Mouse (Mus musculus) hematopoietic stem cell, adult 5-6 weeks (primary cell): Measurements from ENCODE around the gene Selp. TPM values are rescaled to one million over a fixed set of nuclear protein-coding genes. Genes with fewer than 3 reads are reported as not detected.
A peak's percentile ranks its signal among the peaks of the same experiment; 100 is the strongest.

Source experiments
- ATAC-seq, 2 experiments: fragments of 125-278 bp in 1 of 2; replicated peaks in 1 of 2; 2 replicates each; pipeline ENCODE4 v1.8.0; 2016 to 2017; ENCODE audit warnings: inconsistent platforms in 2 of 2, mild to moderate bottlenecking in 2 of 2, moderate number of reproducible peaks in 2 of 2, low read depth in 1 of 2, moderate TSS enrichment in 1 of 2; ENCODE audit not compliant: low FRiP score in 2 of 2, poor library complexity in 2 of 2, severe bottlenecking in 2 of 2, insufficient read depth in 1 of 2, low TSS enrichment in 1 of 2
- total RNA-seq: library from RNA; stranded (forward); fragments of 172-1452, 232-1000 nt; gene quantifications from 2 replicates; pipeline ENCODE4 v1.2.3, GENCODE M21; 2017

Gene Selp
- total RNA-seq, 1 experiment from 2014 or later: 5.0 TPM

- ATAC-seq: peak; percentile 55 to 66
These were observed 36.5 kb downstream of the Selp start, which contains the start of gene F5 for GRCm38 (mm10) chr1:164151387-164152088. Gene F5, plus strand, starts transcription at chr1:164151838.

GRCm38 (mm10) chr1:164152836-164153235, 37.8 kb downstream of the Selp start:
- ATAC-seq: peak in 1 of 2 experiments; percentile 34; a peak in 1 of 4 replicates

DNA sequence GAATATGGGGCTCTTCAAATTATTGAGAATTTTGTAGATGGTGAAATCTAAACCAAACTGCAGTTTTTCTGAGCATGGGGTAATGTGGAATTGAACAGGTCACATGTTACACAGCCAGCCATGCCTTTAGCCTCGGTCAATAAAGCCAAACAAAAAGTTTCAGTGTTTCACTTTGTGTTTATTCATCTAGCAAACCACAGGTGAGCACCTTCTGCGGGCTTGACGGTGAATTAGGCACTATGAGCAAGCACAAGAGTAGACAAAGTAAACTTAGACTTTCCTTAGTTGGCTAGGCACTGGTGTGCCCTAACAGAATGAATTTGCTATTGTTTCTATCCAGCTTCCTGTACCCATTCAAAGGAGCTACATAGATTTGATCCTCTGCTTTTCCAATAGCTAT, 39.9 kb downstream of the Selp start:
- no peak for ATAC-seq

DNA sequence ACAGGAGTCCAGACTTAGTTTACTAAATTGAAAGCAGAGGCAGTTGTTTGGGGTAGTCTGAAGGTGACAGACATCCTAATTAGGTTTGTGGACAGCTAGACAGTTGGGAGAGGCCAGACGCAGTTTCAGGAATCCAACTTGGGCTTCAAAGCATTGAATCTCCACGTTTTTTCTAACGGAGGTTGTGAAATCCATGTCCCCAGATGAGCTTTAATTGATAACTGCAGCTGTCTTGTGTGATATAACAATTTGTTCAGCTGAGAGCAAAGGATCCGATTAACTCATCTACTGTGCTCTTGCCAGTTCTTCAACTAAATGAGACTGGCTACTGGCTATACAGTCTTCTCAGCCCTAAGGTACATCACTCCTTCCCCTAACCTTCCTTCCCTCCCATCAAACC, 43.5 kb downstream of the Selp start:
- no peak for ATAC-seq

GRCm38 (mm10) chr1:164159781-164160180, 44.7 kb downstream of the Selp start:
- no peak for ATAC-seq

DNA sequence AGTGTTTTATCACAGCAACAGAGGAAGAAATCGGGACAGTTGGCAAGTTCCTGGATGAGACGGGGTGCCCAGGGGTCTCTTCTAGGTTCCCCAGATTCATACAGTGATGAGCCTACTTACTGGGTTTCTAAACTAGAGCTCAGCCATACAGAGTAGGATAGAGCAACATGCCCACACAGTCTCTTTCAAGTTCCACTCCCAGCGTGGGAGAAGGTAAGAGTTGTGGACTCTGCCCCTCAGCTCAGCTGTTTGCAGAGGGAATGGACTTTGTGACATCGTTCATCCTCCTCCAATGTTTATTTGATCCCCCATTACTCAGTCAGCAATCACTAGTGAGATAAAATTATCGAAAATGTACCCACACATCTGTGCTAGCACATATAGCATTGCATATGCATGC, 47.7 kb downstream of the Selp start:
- no peak for ATAC-seq

DNA sequence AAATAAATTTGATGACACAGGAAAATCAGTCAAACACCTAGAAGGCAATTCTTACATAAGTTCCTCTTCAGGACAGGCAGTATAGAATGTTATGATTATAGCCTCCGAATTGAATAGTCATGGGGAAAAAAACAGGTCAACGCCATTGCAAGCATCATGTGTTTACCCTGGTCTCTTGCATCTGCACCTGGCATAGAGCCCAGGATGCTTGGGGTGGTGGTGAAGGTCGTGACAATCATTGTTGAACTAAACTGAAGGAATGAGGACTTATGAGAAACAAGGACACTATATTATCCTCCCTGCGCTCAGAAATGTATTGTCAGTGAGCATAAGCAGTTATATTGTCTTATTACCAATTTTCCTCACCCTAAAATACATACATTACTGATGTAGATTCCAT, 53.8 kb downstream of the Selp start:
- ATAC-seq: no peak

- ATAC-seq: peak in 1 of 2 experiments; percentile 45; a peak in 1 of 4 replicates
These were observed 55.4 kb downstream of the Selp start for GRCm38 (mm10) chr1:164170434-164170833.

GRCm38 (mm10) chr1:164173145-164173544, 58.1 kb downstream of the Selp start:
- ATAC-seq: peak in 1 of 2 experiments; percentile 82; a peak in 1 of 4 replicates

- no peak for ATAC-seq
These were observed 61.8 kb downstream of the Selp start for GRCm38 (mm10) chr1:164176856-164177255.

- ATAC-seq: no peak
These were observed 63.4 kb downstream of the Selp start for GRCm38 (mm10) chr1:164178429-164178828.

- ATAC-seq: peak; percentile 88 to 90
These were observed 69.2 kb downstream of the Selp start for GRCm38 (mm10) chr1:164184142-164184870.

DNA sequence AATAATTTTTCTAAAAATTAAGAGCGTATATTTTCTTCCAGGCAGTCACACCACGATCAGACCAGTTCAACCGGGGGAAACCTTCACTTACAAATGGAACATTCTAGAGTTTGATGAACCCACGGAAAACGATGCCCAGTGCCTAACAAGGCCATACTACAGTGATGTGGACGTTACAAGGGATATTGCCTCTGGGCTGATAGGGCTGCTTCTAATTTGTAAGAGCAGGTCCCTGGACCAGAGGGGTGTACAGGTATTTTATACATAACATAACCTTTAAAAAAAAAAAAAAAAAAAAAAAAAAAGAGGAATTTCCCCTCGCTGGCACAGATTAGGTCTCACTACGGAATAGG, 69.8 kb downstream of the Selp start:
- ATAC-seq: no peak

DNA sequence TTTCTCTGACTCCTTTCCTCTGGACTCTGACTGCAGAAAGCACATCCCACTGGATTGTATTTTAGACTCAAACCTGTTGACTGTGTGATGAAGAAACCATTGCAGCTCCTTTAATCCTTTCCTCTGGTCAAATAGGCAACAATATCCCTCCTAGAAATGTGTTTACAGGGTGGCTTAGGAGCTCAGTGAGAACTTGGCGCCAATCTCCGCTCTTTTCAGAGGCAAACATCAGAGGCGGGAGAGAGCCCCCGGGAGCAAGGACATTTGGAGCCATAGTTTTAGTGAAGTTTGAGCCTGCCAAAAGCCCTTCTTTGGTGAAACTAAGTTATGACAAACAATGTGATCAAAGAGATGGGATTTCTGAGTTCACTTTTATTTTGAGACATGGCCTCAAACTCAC, 70.3 kb downstream of the Selp start:
- ATAC-seq: no peak

GRCm38 (mm10) chr1:164187002-164187560, 72.0 kb downstream of the Selp start:
- no peak for ATAC-seq

DNA sequence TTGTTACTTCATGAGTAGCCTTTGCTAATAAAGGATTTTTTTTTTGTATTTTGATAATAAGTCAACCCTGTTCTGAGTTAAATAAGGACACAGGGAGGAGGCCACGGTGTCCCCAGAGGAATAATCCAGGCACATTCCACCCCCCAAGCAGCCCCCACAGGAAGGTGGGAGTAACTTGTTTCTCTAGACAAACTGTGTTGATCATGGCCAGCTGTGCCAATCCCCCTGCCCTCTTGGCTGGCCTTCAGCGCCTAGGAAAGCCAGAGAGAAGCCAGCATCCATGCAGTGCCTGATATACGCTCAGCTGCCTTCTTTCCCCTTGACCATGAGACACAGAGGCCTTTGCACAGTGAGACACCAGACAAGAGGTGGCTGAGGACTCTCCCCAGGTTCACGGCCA, 84.5 kb downstream of the Selp start:
- no peak for ATAC-seq
